Mouse (Mus musculus) urinary bladder, postnatal 36 days (tissue): ENCODE measurements around the gene Ms4a4a.
"Not testable (repeated sequence)": the region's sequence is repeated elsewhere in the genome, so short reads cannot be mapped to it uniquely, and the experiment has no call there.

Experiments used
- DNase-seq, 2 experiments: peaks; one replicate each; pipeline ENCODE4 v3.0.0; 2022; ENCODE audit warnings: low spot score in 2 of 2, mixed read lengths in 1 of 2

The Ms4a4a gene

GRCm38 (mm10) chr19:11375273-11375672 lies at the start of gene Ms4a4a:
Ms4a4a (plus strand) TSS chr19:11375523.
- no peak for DNase-seq

- DNase-seq: no peak
Measured at GRCm38 (mm10) chr19:11335932-11336331, 39.4 kb upstream of the Ms4a4a start, which contains the start of gene Ms4a7. Ms4a7 (minus strand) TSS chr19:11336146.

GRCm38 (mm10) chr19:11343147-11343546 lies 32.2 kb upstream of the Ms4a4a start:
- DNase-seq: no peak

GRCm38 (mm10) chr19:11343992-11344391 lies 31.3 kb upstream of the Ms4a4a start:
- no peak for DNase-seq

GRCm38 (mm10) chr19:11349698-11350481 lies 25.4 kb upstream of the Ms4a4a start:
- DNase-seq: no peak

GRCm38 (mm10) chr19:11351878-11352277 lies 23.4 kb upstream of the Ms4a4a start:
- no peak for DNase-seq

GRCm38 (mm10) chr19:11355730-11356129 lies 19.6 kb upstream of the Ms4a4a start:
- DNase-seq: no peak

- DNase-seq: no peak
Measured at GRCm38 (mm10) chr19:11360106-11360505, 15.2 kb upstream of the Ms4a4a start.

- no peak for DNase-seq
Measured at GRCm38 (mm10) chr19:11362002-11362401, 13.3 kb upstream of the Ms4a4a start.

- DNase-seq: no peak
Measured at GRCm38 (mm10) chr19:11368310-11368709, 7.0 kb upstream of the Ms4a4a start.

- DNase-seq: no peak
Measured at GRCm38 (mm10) chr19:11371181-11371580, 4.1 kb upstream of the Ms4a4a start.

- no peak for DNase-seq
Measured at GRCm38 (mm10) chr19:11376399-11376798, 1.1 kb downstream of the Ms4a4a start.

- no peak for DNase-seq
Measured at GRCm38 (mm10) chr19:11387109-11387508, 11.8 kb downstream of the Ms4a4a start.

- no peak for DNase-seq
Measured at GRCm38 (mm10) chr19:11387685-11388084, 12.4 kb downstream of the Ms4a4a start.

- DNase-seq: no peak
Measured at GRCm38 (mm10) chr19:11388949-11389348, 13.6 kb downstream of the Ms4a4a start.

- no peak for DNase-seq
Measured at GRCm38 (mm10) chr19:11395769-11396168, 20.4 kb downstream of the Ms4a4a start.

- DNase-seq: no peak
Measured at GRCm38 (mm10) chr19:11404527-11404926, 29.2 kb downstream of the Ms4a4a start, which contains the start of gene Ms4a4c. Ms4a4c (plus strand) TSS chr19:11404770.

- no peak for DNase-seq
Measured at GRCm38 (mm10) chr19:11407428-11407827, 32.1 kb downstream of the Ms4a4a start.

GRCm38 (mm10) chr19:11408591-11408990 lies 33.3 kb downstream of the Ms4a4a start:
- DNase-seq: no peak

- no peak for DNase-seq
Measured at GRCm38 (mm10) chr19:11411640-11412039, 36.3 kb downstream of the Ms4a4a start.

GRCm38 (mm10) chr19:11414084-11414483 lies 38.8 kb downstream of the Ms4a4a start:
- no peak for DNase-seq

GRCm38 (mm10) chr19:11415581-11415980 lies 40.3 kb downstream of the Ms4a4a start:
- DNase-seq: no peak

- DNase-seq: not testable (repeated sequence)
Measured at GRCm38 (mm10) chr19:11418865-11419264, 43.5 kb downstream of the Ms4a4a start.
